Mouse (Mus musculus): Measurements from ENCODE around the gene Hjurp. TPM values are rescaled to one million over a fixed set of nuclear protein-coding genes. Genes with fewer than 3 reads are reported as not detected.
"Not testable (repeated sequence)": the region's sequence is repeated elsewhere in the genome, so short reads cannot be mapped to it uniquely, and the experiment has no call there.

The Hjurp gene
- total and polyA plus RNA-seq, 3 experiments: 67.6 to 80.8 (median 69.8) TPM

- dilution Hi-C loops (cut with MboI; ENCODE audit: extremely low pct_ligation_motif_present, extremely low pct_unique_long_range_greater_than_20kb, low sequenced_read_pairs): no loop called here
- DNase-seq (ENCODE audit: extremely low read depth): no peak
- H3K9me3 ChIP-seq (replicated peaks; ENCODE audit: low read length): peaks cover 57% of the 10 kb centered on the region
These were observed 53.8 kb downstream of the Hjurp start for GRCm38 (mm10) chr1:88223591-88223990.

DNA sequence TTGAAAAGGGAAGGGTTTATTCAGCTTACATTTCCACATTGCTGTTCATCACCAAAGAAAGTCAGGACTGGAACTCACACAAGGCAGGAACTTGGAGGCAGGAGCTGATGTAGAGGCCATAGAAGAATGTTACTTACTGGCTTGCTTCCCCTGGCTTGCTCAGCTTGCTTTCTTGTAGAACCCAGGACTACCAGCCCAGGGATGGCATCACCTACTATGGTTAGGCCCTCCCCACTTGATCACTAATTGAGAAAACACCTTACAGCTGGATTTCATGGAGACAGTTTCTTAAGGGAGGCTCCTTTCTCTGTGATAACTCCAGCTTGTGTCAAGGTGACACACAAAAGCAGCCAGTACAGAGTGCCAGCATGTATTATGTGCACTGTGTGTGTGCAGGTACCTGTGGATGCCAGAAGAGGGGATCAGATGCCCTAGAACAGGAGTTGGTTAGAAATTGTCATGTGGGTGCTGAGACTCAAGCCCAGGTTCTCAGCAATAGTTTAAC lies 54.4 kb downstream of the Hjurp start:
- H3K27me3 ChIP-seq (replicated peaks); H3K9ac ChIP-seq (ENCODE audit: insufficient read depth, low read depth); H3K79me2 ChIP-seq (replicated peaks; ENCODE audit: control insufficient read depth, extremely low read depth, insufficient read depth, poor library complexity, severe bottlenecking); H3K36me3 ChIP-seq (replicated peaks in 1 of 2; ENCODE audit: control insufficient read depth in 1 of 2, insufficient read depth in 1 of 2, low read length in 1 of 2); H3K4me1 ChIP-seq (ENCODE audit: control insufficient read depth in 1 of 2, insufficient read depth in 2 of 2); dilution Hi-C loops (cut with MboI; ENCODE audit: extremely low pct_ligation_motif_present, extremely low pct_unique_long_range_greater_than_20kb, low sequenced_read_pairs); H3K4me2 ChIP-seq (ENCODE audit: insufficient read depth, low read depth, poor library complexity, severe bottlenecking); in situ Hi-C loops (cut with MboI; ENCODE audit: low pct_ligation_motif_present, low pct_unique_long_range_greater_than_20kb, low sequenced_read_pairs); DNase-seq (ENCODE audit: extremely low read depth); H3K27ac ChIP-seq (ENCODE audit: insufficient read depth, low read depth); H3K4me3 ChIP-seq (replicated peaks in 1 of 3; ENCODE audit: low read depth in 2 of 3, low read length in 2 of 3, poor library complexity in 1 of 3): not testable (repeated sequence)
- H3K9me3 ChIP-seq (replicated peaks; ENCODE audit: low read length): peaks cover 57% of the 10 kb centered on the region

More at GRCm38 (mm10) chr1:88223591-88223990, 53.8 kb downstream of the Hjurp start:
- Histone ChIP-seq H3K4me2 (ENCODE audit: insufficient read depth, low read depth, poor library complexity, severe bottlenecking) (no peak overlapping the region), H3K4me3 (replicated peaks in 1 of 3; ENCODE audit: low read depth in 2 of 3, low read length in 2 of 3, poor library complexity in 1 of 3) (no peak overlapping the region), H3K36me3 (replicated peaks in 1 of 2; ENCODE audit: control insufficient read depth in 1 of 2, insufficient read depth in 1 of 2, low read length in 1 of 2) (no peaks in the 10 kb centered on the region), H3K4me1 (ENCODE audit: control insufficient read depth in 1 of 2, insufficient read depth in 2 of 2) (0 out of 4 replicates have a peak, but pooled peaks cover 0 to 3% of the 10 kb centered on the region in 2 experiments), H3K27ac (ENCODE audit: insufficient read depth, low read depth) (no peak overlapping the region), H3K79me2 (replicated peaks; ENCODE audit: control insufficient read depth, extremely low read depth, insufficient read depth, poor library complexity, severe bottlenecking) (no peaks in the 10 kb centered on the region), H3K27me3 (replicated peaks) (no peaks in the 10 kb centered on the region), H3K9ac (ENCODE audit: insufficient read depth, low read depth) (no peak overlapping the region)
- no peak for TF ChIP-seq POLR2A (IDR thresholded peaks at IDR 0.05; ENCODE audit: low read depth, low read length)
- TF ChIP-seq BHLHE40 (IDR thresholded peaks at IDR 0.05; ENCODE audit: low read depth, low read length): no peak
- no peak for TF ChIP-seq SIN3A (IDR thresholded peaks at IDR 0.05; ENCODE audit: low read length)
- no peak for TF ChIP-seq MAX (IDR thresholded peaks at IDR 0.05; ENCODE audit: low read length)
- no peak for TF ChIP-seq POLR2AphosphoS2 (IDR thresholded peaks at IDR 0.05; ENCODE audit: low read depth, low read length)
- TF ChIP-seq JUND (conservative IDR thresholded peaks at IDR 0.05; ENCODE audit: low read depth, low read length): no peak
- TF ChIP-seq JUN (IDR thresholded peaks at IDR 0.05; ENCODE audit: insufficient read depth, low read depth, low read length): no peak
- TF ChIP-seq TCF12 (IDR thresholded peaks at IDR 0.05; ENCODE audit: low read depth, low read length): no peak
- TF ChIP-seq GABPA (IDR thresholded peaks at IDR 0.05; ENCODE audit: insufficient replicate concordance, low read depth, low read length): no peak
- no peak for TF ChIP-seq PAX5 (IDR thresholded peaks at IDR 0.05; ENCODE audit: low read length)
- TF ChIP-seq CHD2 (IDR thresholded peaks at IDR 0.05; ENCODE audit: low read length): no peak
- in situ Hi-C loops (cut with MboI; ENCODE audit: low pct_ligation_motif_present, low pct_unique_long_range_greater_than_20kb, low sequenced_read_pairs): no loop called here

GRCm38 (mm10) chr1:88222216-88222615 lies 55.2 kb downstream of the Hjurp start:
- dilution Hi-C loops (cut with MboI; ENCODE audit: extremely low pct_ligation_motif_present, extremely low pct_unique_long_range_greater_than_20kb, low sequenced_read_pairs): no loop called here
- no peak for DNase-seq (ENCODE audit: extremely low read depth)
- no peak overlapping the region for H3K9ac ChIP-seq (ENCODE audit: insufficient read depth, low read depth)

More at GRCm38 (mm10) chr1:88222216-88222615, 55.2 kb downstream of the Hjurp start:
- Histone ChIP-seq H3K36me3 (replicated peaks in 1 of 2; ENCODE audit: control insufficient read depth in 1 of 2, insufficient read depth in 1 of 2, low read length in 1 of 2) (no peaks in the 10 kb centered on the region), H3K4me2 (ENCODE audit: insufficient read depth, low read depth, poor library complexity, severe bottlenecking) (no peak overlapping the region), H3K4me3 (replicated peaks in 1 of 3; ENCODE audit: low read depth in 2 of 3, low read length in 2 of 3, poor library complexity in 1 of 3) (no peak overlapping the region), H3K27ac (ENCODE audit: insufficient read depth, low read depth) (no peak overlapping the region), H3K4me1 (ENCODE audit: control insufficient read depth in 1 of 2, insufficient read depth in 2 of 2) (0 out of 4 replicates have a peak, but pooled peaks cover 0 to 3% of the 10 kb centered on the region in 2 experiments), H3K9me3 (replicated peaks; ENCODE audit: low read length) (peaks cover 59% of the 10 kb centered on the region), H3K79me2 (replicated peaks; ENCODE audit: control insufficient read depth, extremely low read depth, insufficient read depth, poor library complexity, severe bottlenecking) (no peaks in the 10 kb centered on the region), H3K27me3 (replicated peaks) (no peaks in the 10 kb centered on the region)
- in situ Hi-C loops (cut with MboI; ENCODE audit: low pct_ligation_motif_present, low pct_unique_long_range_greater_than_20kb, low sequenced_read_pairs): no loop called here
- TF ChIP-seq ZMIZ1 (IDR thresholded peaks at IDR 0.05; ENCODE audit: low read depth, low read length): no peak
- no peak for TF ChIP-seq MXI1 (IDR thresholded peaks at IDR 0.05; ENCODE audit: low read depth, low read length)
- TF ChIP-seq UBTF (IDR thresholded peaks at IDR 0.05; ENCODE audit: low read depth, low read length): no peak
- TF ChIP-seq KAT2A (IDR thresholded peaks at IDR 0.05; ENCODE audit: insufficient replicate concordance, low read length): no peak
- TF ChIP-seq MYC (IDR thresholded peaks at IDR 0.05; ENCODE audit: low read depth, low read length): no peak
- no peak for TF ChIP-seq TCF12 (IDR thresholded peaks at IDR 0.05; ENCODE audit: low read depth, low read length)
- no peak for TF ChIP-seq HCFC1 (IDR thresholded peaks at IDR 0.05; ENCODE audit: low read depth, low read length)
- no peak for TF ChIP-seq ZKSCAN1 (IDR thresholded peaks at IDR 0.05; ENCODE audit: borderline replicate concordance, low read depth, low read length)
- TF ChIP-seq JUN (IDR thresholded peaks at IDR 0.05; ENCODE audit: insufficient read depth, low read depth, low read length): no peak
- no peak for TF ChIP-seq ZC3H11A (IDR thresholded peaks at IDR 0.05; ENCODE audit: low read depth, low read length)
- TF ChIP-seq CHD1 (IDR thresholded peaks at IDR 0.05; ENCODE audit: low read depth, low read length): no peak
